Mouse (Mus musculus) thymus, postnatal 25 days (tissue): ENCODE results near the gene Gm17662.

ENCODE experiments used
- DNase-seq: peaks from one replicate; pipeline ENCODE4 v3.0.0; 2022

Gene Gm17662

GRCm38 (mm10) chr4:104857029-104857428 is at the start of gene Gm17662:
TSS of gene Gm17662 (plus strand) at chr4:104857329.
- DNase-seq, result no peak

- DNase-seq, result no peak
Measured at GRCm38 (mm10) chr4:104810710-104811286, 46.3 kb upstream of the Gm17662 start.

GRCm38 (mm10) chr4:104813617-104814016 is 43.5 kb upstream of the Gm17662 start:
- DNase-seq, result no peak

DNA sequence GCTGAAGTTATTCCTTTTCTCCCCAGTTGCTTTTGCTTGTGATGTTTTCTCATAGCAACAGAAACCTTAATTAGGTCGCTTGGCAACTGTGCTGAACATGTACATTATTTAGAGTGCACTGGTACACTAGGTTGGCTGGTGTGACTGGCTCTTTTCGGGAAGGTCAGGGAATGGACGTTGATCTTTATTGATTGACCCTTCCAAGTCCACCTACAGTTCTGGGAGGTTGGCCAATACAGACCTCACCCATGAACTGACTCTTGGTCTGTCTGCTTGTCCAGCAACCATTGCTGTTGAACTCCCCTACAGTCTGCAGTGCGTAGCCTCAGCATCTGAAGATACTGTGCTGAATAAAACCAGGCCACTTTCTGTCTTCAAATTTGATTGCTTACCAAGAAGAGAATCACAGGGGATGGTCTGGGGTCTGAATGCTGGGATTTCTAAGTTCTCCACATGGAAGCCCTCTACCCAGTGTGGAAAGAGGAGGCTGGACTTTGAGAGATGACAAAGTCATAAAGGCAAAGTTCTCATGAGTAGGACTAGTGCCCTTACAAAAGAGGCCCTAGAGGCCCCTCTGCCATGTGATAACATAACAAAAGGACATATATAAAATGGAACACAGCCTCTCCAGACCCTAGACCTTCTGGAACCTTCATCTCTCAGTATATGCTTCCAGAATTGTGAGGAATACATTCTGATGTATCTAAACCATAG is 40.5 kb upstream of the Gm17662 start:
- no peak for DNase-seq

DNA sequence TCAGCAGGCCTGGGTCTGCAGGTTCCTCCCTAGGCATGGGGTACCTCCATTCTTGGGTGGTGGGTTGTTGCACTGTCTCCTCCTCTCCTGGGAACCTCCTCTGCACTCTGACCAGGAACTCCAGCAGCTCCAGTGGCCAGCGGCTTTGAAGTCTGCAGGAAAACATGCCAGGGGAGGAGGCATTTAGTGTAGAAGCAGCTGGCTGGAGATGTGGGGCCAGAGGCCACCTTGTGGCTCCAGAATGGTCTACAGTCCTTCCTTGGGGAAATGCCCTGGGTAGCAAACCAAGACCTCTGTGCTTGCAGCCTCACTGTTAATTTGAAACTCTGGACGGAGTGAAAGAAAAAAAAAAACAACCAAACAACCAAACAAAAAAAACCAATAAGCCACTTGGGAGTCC is 39.6 kb upstream of the Gm17662 start:
- DNase-seq, result no peak

DNA sequence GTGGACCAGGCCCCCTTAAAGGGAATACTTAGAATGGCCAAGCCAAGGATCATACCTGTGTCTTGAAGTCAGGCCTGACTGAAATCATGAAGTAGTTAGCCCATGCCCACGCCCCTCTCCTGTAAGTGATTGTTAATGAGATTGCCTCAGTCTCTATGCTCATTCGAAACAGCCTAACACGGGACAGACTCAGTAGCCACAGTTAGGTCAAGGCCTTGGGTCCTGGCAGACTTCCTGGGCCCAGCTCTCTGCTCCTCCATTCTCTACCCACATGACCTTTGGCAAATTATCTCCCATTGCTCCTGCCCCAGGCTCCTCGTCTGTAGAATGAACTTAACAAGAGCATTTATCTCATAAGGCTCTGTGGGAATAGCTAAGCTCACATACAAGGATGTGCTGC is 38.1 kb upstream of the Gm17662 start:
- DNase-seq, result no peak

- DNase-seq, result no peak
Measured at GRCm38 (mm10) chr4:104819891-104820290, 37.2 kb upstream of the Gm17662 start.

DNA sequence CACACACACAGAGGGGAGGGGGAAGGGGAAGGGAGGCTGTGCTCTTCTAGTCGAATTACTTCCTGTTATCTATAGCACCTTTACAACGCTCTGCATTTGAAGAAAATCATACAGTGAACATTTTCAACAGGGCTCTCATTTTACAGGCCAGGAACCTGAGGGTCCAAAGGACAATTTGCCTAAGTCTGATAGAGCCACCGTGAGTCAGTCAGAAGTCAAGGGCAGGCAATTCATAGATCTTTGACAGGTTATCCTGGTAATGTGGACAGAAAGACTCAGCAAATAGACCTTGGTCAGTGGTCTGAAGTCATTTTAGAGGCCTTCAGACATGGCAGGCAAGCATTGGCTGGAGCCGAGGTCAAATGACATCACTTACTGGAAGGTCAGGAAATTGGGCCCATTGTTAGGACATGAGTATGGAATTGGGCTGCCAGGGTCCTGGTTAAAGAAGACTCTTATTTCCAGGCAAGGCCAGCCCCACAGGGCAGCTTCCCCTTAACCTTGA is 33.5 kb upstream of the Gm17662 start:
- no peak for DNase-seq

- DNase-seq, result no peak
Measured at GRCm38 (mm10) chr4:104824381-104825077, 32.6 kb upstream of the Gm17662 start.

GRCm38 (mm10) chr4:104828939-104829338 is 28.2 kb upstream of the Gm17662 start:
- DNase-seq, result no peak

GRCm38 (mm10) chr4:104835096-104835495 is 22.0 kb upstream of the Gm17662 start:
- DNase-seq, result no peak

- no peak for DNase-seq
Measured at GRCm38 (mm10) chr4:104838342-104838741, 18.8 kb upstream of the Gm17662 start.

DNA sequence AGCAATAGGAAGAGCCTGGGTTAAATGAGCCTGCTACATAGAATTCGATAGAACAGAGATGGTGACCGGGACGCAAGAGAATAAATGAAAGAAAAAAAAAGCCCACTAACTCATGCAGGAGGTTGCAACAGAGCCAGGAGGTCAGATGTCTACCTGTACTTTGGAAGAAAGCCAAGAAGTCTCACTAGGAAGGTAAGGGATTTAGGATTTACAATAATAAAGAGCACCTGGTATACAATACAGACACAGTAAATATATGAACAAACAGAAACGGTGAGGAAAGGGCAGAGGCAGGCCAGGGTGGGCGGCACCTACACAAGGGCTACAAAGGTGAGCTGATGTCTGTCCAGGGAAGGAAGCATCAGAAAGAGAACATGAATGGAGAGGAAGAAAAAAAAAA is 14.9 kb upstream of the Gm17662 start:
- no peak for DNase-seq

- DNase-seq, result no peak
Measured at GRCm38 (mm10) chr4:104843546-104843945, 13.6 kb upstream of the Gm17662 start.

DNA sequence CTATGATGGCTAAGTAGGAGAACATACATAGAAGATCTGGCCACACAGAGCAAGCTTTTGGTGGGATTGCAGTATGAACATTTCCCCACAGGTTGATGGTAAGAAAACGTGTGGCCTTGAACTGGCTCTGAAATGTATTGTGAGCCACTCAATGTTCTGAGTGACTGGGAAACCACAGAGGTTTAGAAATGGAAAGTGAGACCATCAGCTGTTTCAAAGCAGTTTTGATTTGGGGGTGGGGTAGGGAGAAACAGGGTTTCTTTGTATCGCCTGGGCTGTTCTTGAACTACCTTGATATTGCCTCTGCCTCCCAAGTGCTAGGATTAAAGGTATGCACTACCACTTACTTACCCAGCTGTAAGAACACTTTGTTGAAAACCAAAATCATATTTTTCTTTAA is 1.9 kb upstream of the Gm17662 start:
- DNase-seq, result no peak

DNA sequence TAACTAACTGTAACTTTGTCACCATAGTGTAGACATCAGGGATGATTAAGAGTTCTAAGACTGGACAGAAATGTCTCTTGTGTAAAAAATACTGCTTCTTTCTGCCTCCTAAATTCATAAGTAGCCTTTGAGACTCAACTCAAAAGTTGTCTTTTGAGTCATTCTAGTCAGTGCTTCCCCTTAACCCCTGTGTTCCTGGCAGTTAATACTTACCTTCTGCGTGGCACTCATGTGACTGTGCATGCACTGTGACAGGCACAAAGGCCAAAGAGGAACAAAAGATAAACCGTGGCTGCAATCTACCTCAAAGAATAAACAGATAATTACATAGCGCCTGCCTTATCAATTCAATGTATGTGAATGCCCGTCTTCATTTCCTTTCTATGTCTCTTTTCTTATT is 694 bp downstream of the Gm17662 start:
- DNase-seq, result no peak

GRCm38 (mm10) chr4:104861241-104861640 is 4.1 kb downstream of the Gm17662 start:
- DNase-seq, result no peak

DNA sequence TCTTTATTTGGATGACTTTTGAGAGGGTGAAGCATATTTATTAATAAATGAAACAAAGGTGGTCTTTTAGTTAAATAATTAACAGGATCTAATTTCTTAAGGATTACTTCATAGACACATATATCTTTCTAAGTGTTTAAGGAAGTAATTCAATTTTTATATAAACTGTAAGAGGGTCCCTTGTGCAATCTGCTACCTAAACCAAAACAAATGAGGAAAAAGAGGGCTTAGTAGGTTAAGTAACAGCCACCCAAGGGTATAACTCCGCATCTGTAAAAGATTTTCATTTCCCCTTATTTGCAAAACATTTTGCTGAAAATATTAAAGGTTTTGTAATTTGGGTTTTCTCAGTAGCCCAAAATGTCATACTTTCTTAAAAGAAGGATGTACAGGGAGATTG is 7.3 kb downstream of the Gm17662 start:
- DNase-seq, result no peak

GRCm38 (mm10) chr4:104869581-104869980 is 12.5 kb downstream of the Gm17662 start:
- DNase-seq, result no peak

DNA sequence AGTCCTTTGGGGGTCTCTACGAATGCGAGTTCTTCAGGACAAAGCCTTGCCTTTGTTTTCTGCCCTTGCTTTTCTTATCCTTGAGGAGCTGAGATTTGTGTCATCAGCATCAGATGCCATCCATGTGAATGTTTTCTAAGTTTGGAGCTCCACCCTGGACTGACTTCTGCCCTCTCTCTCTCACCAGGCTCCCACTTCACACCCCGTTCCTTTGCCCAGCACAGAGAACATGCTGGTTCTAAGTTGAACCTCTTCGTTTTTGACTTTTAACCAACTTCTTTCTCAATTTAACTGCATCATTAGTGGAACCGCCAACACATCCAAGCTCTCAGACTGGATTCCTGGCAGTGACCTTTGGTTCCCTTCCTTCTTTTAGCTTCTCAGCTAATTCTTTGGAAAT is 13.1 kb downstream of the Gm17662 start:
- no peak for DNase-seq

DNA sequence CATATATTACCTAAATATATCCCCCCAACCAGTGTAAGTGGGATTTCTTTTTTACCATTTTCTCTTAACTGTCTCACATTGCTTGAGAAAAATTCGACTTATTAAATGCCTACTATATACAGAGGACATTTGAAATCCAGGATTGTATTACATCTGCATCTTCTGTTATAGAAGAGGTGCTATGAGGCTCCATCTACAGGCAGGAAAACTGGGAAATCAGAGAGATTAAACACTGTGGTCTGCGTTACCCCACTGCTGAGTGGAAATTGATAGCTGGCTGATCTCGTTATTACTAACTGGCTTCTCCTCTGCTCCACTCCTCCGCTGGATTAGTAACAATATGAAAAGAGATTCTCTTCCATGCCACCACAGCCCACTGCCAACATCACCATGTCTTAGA is 18.7 kb downstream of the Gm17662 start:
- DNase-seq, result no peak

- no peak for DNase-seq
Measured at GRCm38 (mm10) chr4:104876323-104876722, 19.2 kb downstream of the Gm17662 start, which contains the start of gene C8a. TSS of gene C8a (minus strand) at chr4:104876398.

DNA sequence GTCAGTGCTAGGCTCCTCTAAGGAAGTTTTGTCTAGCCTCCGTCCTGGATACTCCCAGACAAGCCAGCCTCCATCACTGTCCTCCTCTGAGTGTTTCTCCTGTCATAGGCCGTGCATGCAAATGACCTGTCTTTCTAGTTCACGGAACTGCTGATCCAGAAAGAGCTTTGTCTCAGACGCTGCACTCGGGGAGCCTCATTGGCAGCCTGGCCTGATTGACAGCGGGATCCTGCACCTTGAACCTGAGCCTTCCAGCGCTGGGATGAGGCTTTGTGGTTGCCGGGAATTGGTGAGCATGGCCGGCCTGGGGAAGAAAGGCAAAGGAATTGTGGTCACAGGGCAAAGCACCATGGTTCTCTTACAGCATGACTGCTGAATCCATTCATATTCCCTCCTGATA is 30.4 kb downstream of the Gm17662 start:
- DNase-seq, result no peak
